Mouse (Mus musculus): ENCODE measurements around the gene Cox14. TPM values are rescaled to one million over a fixed set of nuclear protein-coding genes. Genes with fewer than 3 reads are reported as not detected.

Cox14 gene
- polyA plus RNA-seq, 1 experiment from 2014 or later = 140 TPM

DNA sequence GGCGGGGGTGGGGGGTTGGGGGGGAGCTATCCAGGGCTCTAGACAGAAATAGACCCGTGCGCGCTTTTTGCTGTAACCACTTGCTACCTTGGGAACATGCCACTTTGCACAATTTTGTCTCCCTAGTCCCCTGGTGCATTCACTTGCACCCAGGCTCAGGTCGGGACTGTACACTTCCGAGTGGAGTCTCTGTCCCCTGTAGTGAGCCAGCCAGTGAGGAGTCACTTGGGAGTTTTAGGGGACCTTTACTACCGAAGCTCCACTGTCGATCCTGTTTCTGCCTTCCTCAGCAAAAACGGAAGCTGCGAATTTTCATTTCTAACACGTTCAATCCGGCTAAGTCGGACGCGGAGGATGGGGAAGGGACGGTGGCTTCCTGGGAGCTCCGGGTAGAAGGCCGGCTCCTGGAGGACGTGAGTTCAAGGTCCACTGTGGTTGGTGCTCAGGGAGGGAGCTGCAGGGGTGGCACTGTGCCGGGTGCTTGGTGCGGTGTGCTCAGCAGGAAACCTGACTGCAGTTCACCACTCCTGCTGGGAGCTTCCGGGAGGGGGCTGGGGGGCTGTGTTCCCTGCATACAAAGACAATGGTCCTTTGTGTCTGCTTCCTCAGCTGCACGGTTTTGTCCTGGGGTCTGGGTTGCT, 21.3 kb upstream of the Cox14 start:
- peak overlapping the region; percentile 84 for H3K4me2 ChIP-seq
- H3K4me1 ChIP-seq (ENCODE audit: control insufficient read depth, insufficient read depth, low read length) = peaks cover 23% of the 10 kb centered on the region
- WGBS = 26% methylated on average over 23 of the region's 23 CpGs
- H3K36me3 ChIP-seq (ENCODE audit: control insufficient read depth, insufficient read depth, low read length) = peaks cover 19% of the 10 kb centered on the region
- H3K4me3 ChIP-seq (ENCODE audit: low read depth, low read length) = peak overlapping the region; percentile 92
- no peak for DNase-seq (ENCODE audit: low spot score, missing footprints)
- peak overlapping the region; percentile 60 for H3K9ac ChIP-seq (ENCODE audit: low read length)
- no peak for ATAC-seq (ENCODE audit: low FRiP score)
- H3K9me3 ChIP-seq (ENCODE audit: control insufficient read depth, low read length) = no peaks in the 10 kb centered on the region
- H3K27me3 ChIP-seq (ENCODE audit: control insufficient read depth, insufficient read depth, low read length) = no peaks in the 10 kb centered on the region
- H3K27ac ChIP-seq (ENCODE audit: low read depth, low read length) = peak overlapping the region; percentile 81

DNA sequence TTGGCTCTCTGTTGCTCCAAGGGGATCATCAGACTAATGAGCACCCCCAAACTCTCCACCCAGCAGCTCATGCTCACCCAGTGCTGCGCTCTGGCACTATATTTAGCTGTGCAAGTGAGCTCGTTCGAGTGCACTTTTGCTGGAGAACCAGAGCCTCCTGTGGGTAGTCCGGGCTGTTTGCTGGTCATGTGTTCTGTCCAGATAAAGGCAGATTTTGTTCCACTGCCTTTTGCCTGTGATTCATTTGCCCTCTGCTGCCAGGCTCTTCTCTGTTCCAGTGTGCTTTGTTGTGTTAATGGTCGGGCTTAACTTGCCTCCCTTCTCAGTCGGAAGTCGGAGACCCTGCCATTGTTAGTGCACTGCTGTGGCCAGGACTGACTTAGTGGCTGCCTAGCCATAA, 20.5 kb upstream of the Cox14 start:
- 24% methylated on average over 7 of the region's 7 CpGs for WGBS
- no peaks in the 10 kb centered on the region for H3K9me3 ChIP-seq (ENCODE audit: control insufficient read depth, low read length)
- H3K27me3 ChIP-seq (ENCODE audit: control insufficient read depth, insufficient read depth, low read length) = no peaks in the 10 kb centered on the region
- DNase-seq (ENCODE audit: low spot score, missing footprints) (peak; percentile 92), ATAC-seq (ENCODE audit: low FRiP score) (no peak)
- H3K27ac ChIP-seq (ENCODE audit: low read depth, low read length) = peak overlapping the region; percentile 81
- H3K4me3 ChIP-seq (ENCODE audit: low read depth, low read length) = no peak overlapping the region
- H3K9ac ChIP-seq (ENCODE audit: low read length) = peak overlapping the region; percentile 60
- peak overlapping the region; percentile 84 for H3K4me2 ChIP-seq
- peaks cover 23% of the 10 kb centered on the region for H3K4me1 ChIP-seq (ENCODE audit: control insufficient read depth, insufficient read depth, low read length)
- peaks cover 26% of the 10 kb centered on the region for H3K36me3 ChIP-seq (ENCODE audit: control insufficient read depth, insufficient read depth, low read length)

DNA sequence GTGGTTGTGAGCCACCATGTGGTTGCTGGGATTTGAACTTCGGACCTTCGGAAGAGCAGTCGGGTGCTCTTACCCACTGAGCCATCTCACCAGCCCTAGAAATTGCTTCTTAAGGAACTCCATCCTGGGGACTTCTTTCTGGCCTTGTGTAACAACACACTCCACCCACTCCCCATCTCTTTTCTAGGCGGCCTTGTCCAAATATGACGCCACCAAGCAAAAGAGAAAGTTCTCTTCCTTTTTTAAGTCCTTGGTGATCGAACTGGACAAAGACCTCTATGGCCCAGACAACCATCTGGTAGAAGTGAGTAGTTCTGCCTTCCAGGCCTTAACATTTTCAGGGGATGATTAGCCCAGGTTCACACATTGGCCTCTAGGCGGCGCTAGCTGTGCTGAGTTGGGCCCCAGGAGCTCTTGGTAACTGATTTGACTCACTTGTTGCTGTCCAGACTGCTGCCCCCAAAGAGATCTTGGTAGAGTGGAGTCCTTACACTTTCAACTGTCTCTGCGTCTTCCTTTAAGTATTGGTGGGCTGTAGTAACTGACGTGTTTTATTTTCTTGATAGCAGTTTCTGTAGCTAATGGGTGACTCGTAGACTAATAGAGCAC, 19.9 kb upstream of the Cox14 start, which contains the start of gene Gm17349:
TSS of gene Gm17349 (minus strand) at position 51 of the 609 bp plus-strand sequence.
- Histone ChIP-seq H3K9ac (ENCODE audit: low read length) (peak within 1 kb of the TSS; percentile 60), H3K36me3 (ENCODE audit: control insufficient read depth, insufficient read depth, low read length) (peaks cover 30% of the 10 kb centered on the region), H3K4me3 (ENCODE audit: low read depth, low read length) (peak within 1 kb of the TSS; percentile 92), H3K27ac (ENCODE audit: low read depth, low read length) (peak within 1 kb of the TSS; percentile 81), H3K9me3 (ENCODE audit: control insufficient read depth, low read length) (no peaks in the 10 kb centered on the region), H3K27me3 (ENCODE audit: control insufficient read depth, insufficient read depth, low read length) (no peaks in the 10 kb centered on the region), H3K4me1 (ENCODE audit: control insufficient read depth, insufficient read depth, low read length) (peaks cover 23% of the 10 kb centered on the region), H3K4me2 (peak within 1 kb of the TSS; percentile 84)
- no peak for ATAC-seq (ENCODE audit: low FRiP score)
- WGBS = 56% methylated on average over 9 of the region's 11 CpGs
- peak; percentile 96 for DNase-seq (ENCODE audit: low spot score, missing footprints)

DNA sequence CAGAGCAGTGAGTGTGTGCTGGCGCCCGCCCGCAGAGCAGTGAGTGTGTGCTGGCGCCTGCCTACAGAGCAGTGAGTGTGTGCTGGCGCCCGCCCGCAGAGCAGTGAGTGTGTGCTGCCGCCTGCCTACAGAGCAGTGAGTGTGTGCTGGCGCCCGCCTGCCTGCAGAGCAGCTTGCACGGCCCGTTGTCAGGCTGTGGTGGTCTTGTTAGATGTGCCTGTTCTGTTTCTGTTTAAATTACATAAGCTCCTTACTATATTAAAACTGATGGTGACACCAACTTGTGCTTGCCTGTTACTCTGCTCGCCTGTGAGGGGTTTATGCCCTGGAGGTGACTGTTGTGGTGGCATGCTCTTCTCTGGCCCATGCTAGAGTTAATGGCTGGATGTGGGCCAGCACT, 17.2 kb upstream of the Cox14 start:
- WGBS = 96% methylated on average over 13 of the region's 13 CpGs
- Histone ChIP-seq H3K4me1 (ENCODE audit: control insufficient read depth, insufficient read depth, low read length) (peaks cover 19% of the 10 kb centered on the region), H3K4me2 (no peak overlapping the region), H3K9me3 (ENCODE audit: control insufficient read depth, low read length) (no peaks in the 10 kb centered on the region), H3K4me3 (ENCODE audit: low read depth, low read length) (no peak overlapping the region), H3K36me3 (ENCODE audit: control insufficient read depth, insufficient read depth, low read length) (peaks cover 52% of the 10 kb centered on the region), H3K27ac (ENCODE audit: low read depth, low read length) (no peak overlapping the region), H3K27me3 (ENCODE audit: control insufficient read depth, insufficient read depth, low read length) (no peaks in the 10 kb centered on the region), H3K9ac (ENCODE audit: low read length) (no peak overlapping the region)
- ATAC-seq (ENCODE audit: low FRiP score) (no peak), DNase-seq (ENCODE audit: low spot score, missing footprints) (no peak)

DNA sequence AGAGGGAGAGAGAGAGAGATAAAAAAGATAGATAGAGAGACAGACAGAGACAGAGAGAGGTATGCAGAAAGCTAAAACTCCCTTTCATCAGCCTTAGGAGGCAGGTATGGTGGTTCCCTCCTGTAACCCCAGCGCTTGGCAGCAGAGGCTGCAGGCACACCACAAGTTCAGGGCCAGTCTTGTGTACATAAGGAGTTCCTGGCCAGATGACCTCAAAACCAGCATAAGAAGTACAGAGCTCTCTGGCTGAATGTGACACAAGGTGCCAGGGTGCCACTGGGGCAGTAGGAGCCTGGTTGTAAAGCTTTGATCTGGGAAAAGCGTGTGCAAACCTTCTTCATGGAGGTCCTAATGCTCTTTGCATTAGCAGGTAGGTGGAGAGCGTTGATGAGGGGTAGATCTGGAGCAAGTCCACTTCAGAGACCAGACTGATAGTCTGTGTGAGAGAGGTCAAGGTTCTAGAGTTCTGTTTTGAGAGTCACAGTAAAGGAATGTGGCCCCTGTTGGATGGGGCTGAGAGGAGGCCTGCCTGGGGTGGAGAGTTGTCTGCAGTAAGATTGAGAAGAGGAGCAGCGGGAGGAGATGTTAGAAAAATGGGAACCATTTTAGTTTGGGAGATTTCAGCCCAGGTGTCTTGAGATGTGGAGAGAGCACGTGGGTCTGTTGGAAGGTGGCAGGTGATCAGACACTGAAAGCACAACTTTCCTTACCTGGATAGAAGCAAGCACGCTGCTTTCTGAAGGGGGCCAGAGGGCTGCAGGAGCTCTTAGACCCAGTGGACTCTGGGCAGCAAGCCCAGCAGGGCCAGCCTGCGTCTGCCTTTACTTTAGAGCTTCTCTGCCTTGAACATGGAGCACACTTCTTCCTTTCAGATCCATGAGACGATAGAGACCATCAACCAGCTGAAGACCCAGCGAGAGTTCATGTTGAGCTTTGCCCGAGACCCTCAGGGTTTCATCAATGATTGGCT, 14.9 kb upstream of the Cox14 start:
- WGBS = 91% methylated on average over 10 of the region's 10 CpGs
- Histone ChIP-seq H3K9ac (ENCODE audit: low read length) (no peak overlapping the region), H3K36me3 (ENCODE audit: control insufficient read depth, insufficient read depth, low read length) (peaks cover 54% of the 10 kb centered on the region), H3K4me2 (no peak overlapping the region), H3K27ac (ENCODE audit: low read depth, low read length) (no peak overlapping the region), H3K4me1 (ENCODE audit: control insufficient read depth, insufficient read depth, low read length) (no peaks in the 10 kb centered on the region), H3K4me3 (ENCODE audit: low read depth, low read length) (no peak overlapping the region), H3K9me3 (ENCODE audit: control insufficient read depth, low read length) (no peaks in the 10 kb centered on the region), H3K27me3 (ENCODE audit: control insufficient read depth, insufficient read depth, low read length) (no peaks in the 10 kb centered on the region)
- DNase-seq (ENCODE audit: low spot score, missing footprints) (no peak), ATAC-seq (ENCODE audit: low FRiP score) (no peak)

DNA sequence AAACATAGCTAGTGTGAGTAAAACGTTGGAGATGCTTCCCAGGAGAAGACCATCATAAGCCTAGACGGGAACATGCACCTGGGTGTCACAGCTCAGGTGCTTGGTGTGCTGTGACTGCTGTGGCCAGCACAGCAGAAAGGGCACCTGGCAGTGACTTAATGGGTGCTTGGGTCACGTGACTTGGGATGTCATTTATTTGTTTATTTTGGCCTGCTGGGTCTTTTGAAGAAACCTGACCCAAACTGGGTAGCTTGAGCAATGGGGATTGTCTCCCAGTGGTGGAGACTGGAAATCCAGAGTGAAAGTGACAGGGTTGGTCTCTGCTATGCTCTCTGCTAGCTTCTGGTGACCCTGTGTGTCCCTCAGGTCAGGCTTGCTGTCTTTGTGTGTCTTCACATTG, 13.9 kb upstream of the Cox14 start:
- Histone ChIP-seq H3K9ac (ENCODE audit: low read length) (no peak overlapping the region), H3K36me3 (ENCODE audit: control insufficient read depth, insufficient read depth, low read length) (peaks cover 48% of the 10 kb centered on the region)
- DNase-seq (ENCODE audit: low spot score, missing footprints) = no peak

DNA sequence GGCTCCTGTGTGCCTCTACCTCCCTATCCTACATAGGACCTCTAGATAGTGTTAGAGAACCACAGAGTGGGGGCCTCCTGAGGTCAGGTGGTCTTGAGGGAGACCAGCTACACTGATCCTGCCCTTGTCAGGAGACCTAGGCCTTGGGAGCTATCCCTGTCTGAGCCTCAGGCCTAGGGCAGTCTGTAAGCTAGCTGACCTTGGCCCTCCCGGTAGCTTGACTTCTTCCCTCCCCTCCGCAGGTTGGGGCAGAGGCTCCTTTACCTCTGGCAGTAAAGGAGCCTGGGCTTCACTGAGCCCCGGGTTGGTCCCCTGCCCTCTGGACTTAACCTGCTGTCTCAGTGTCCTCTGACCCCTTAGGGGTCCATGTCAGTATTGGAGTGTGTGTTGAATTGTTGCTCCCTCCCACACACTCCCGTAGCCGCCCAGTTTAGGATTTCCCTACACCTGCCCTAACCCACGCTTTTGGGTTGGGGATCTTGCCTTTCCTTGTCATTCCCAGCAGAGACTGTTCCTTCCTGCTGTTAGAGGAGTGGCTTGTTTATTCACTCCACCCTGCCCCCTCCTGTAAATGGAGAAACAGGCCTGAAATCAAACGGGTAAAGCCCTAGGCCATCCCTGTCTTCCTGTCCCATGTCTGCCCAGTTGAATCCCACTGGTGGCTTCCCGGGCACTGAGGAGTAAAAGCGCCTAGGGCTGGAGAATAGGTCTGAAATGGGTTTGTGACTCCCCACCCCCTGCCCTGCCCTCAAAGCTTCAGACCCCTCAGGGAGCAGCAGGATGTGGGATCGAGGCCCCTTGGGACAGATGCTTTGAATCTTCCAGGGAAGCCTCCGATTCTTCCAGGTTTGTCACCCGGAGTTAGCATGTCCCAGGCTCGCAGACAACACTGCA, 12.5 kb upstream of the Cox14 start:
- H3K4me1 ChIP-seq (ENCODE audit: control insufficient read depth, insufficient read depth, low read length) = no peaks in the 10 kb centered on the region
- DNase-seq (ENCODE audit: low spot score, missing footprints) (no peak), ATAC-seq (ENCODE audit: low FRiP score) (no peak)
- no peaks in the 10 kb centered on the region for H3K9me3 ChIP-seq (ENCODE audit: control insufficient read depth, low read length)
- H3K27me3 ChIP-seq (ENCODE audit: control insufficient read depth, insufficient read depth, low read length) = no peaks in the 10 kb centered on the region
- H3K9ac ChIP-seq (ENCODE audit: low read length) = no peak overlapping the region
- WGBS = 70% methylated on average over 13 of the region's 13 CpGs
- no peak overlapping the region for H3K4me3 ChIP-seq (ENCODE audit: low read depth, low read length)
- H3K36me3 ChIP-seq (ENCODE audit: control insufficient read depth, insufficient read depth, low read length) = peaks cover 40% of the 10 kb centered on the region
- no peak overlapping the region for H3K4me2 ChIP-seq
- H3K27ac ChIP-seq (ENCODE audit: low read depth, low read length) = no peak overlapping the region

More for the DNA sequence above, 13.9 kb upstream of the Cox14 start:
- WGBS = 76% methylated on average over 3 of the region's 3 CpGs
- Histone ChIP-seq H3K4me1 (ENCODE audit: control insufficient read depth, insufficient read depth, low read length) (no peaks in the 10 kb centered on the region), H3K4me2 (no peak overlapping the region), H3K27me3 (ENCODE audit: control insufficient read depth, insufficient read depth, low read length) (no peaks in the 10 kb centered on the region), H3K9me3 (ENCODE audit: control insufficient read depth, low read length) (no peaks in the 10 kb centered on the region), H3K4me3 (ENCODE audit: low read depth, low read length) (no peak overlapping the region), H3K27ac (ENCODE audit: low read depth, low read length) (no peak overlapping the region)
- no peak for ATAC-seq (ENCODE audit: low FRiP score)

DNA sequence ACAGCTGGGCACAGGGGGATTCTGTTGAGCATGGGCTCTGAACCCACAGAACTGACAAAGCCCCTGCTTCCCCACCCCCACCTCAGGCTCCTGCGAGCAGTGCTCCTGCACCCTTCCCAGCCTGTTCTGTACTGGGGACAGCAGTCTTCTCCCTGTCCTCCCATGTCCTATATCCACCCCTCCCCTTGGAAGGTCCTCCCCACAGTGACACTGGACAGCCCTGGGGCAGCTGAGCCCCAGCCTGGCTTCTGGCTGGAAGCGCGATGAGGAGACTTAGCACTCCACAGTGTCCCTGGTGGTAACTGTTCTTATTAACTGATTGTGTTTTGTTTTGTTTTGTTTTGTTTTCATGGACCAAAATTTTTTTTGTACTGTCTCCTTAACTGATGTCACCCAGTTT, 11.8 kb upstream of the Cox14 start:
- peak; percentile 78 for DNase-seq (ENCODE audit: low spot score, missing footprints)
- Histone ChIP-seq H3K27me3 (ENCODE audit: control insufficient read depth, insufficient read depth, low read length) (no peaks in the 10 kb centered on the region), H3K27ac (ENCODE audit: low read depth, low read length) (no peak overlapping the region), H3K4me2 (no peak overlapping the region), H3K9ac (ENCODE audit: low read length) (no peak overlapping the region), H3K4me1 (ENCODE audit: control insufficient read depth, insufficient read depth, low read length) (no peaks in the 10 kb centered on the region), H3K9me3 (ENCODE audit: control insufficient read depth, low read length) (no peaks in the 10 kb centered on the region), H3K4me3 (ENCODE audit: low read depth, low read length) (no peak overlapping the region), H3K36me3 (ENCODE audit: control insufficient read depth, insufficient read depth, low read length) (peaks cover 37% of the 10 kb centered on the region)
- no peak for ATAC-seq (ENCODE audit: low FRiP score)
- 93% methylated on average over 3 of the region's 3 CpGs for WGBS
